Mouse (Mus musculus): ENCODE results near the gene Stx6. TPM values are rescaled to one million over a fixed set of nuclear protein-coding genes. Genes with fewer than 3 reads are reported as not detected.

Stx6 gene
- polyA plus RNA-seq (2017; shearing (Covaris generic)) = 39.0 TPM

GRCm38 (mm10) chr1:155158141-155158969 is at the start of gene Stx6:
Gene Stx6 (plus strand): TSS chr1:155158715.

GRCm38 (mm10) chr1:155146572-155146980 is 11.9 kb upstream of the Stx6 start, which contains the start of gene Mr1:
Gene Mr1 (minus strand): TSS chr1:155146814.

GRCm38 (mm10) chr1:155243797-155244770 is 85.6 kb downstream of the Stx6 start, which contains the start of gene BC034090:
Gene BC034090 (minus strand): TSS chr1:155244444.

Other genes with a start within 250 kb of the Stx6 start
- 7.3 TPM for gene Ier5, start 59.1 kb upstream of the Stx6 start, polyA plus RNA-seq (2017; shearing (Covaris generic))
- gene Mr1, start 11.9 kb upstream of the Stx6 start, polyA plus RNA-seq (2017; shearing (Covaris generic)) = 28.0 TPM
- 1.5 TPM for gene BC034090, start 85.7 kb downstream of the Stx6 start, polyA plus RNA-seq (2017; shearing (Covaris generic))

All from CD4-positive, CD25-positive, alpha-beta regulatory T cell, adult 9 weeks (primary cell).